Mouse (Mus musculus) lung, embryonic 14.5 days (tissue): Measurements from ENCODE around the gene 4833439L19Rik. TPM values are rescaled to one million over a fixed set of nuclear protein-coding genes. Genes with fewer than 3 reads are reported as not detected.
"Not testable (repeated sequence)": the region's sequence is repeated elsewhere in the genome, so short reads cannot be mapped to it uniquely, and the experiment has no call there.

Experiments
- ATAC-seq: fragments of 200-750 bp; cut with Nextera tagmentation; 2 replicates; pipeline ENCODE4 v1.8.0; 2017; ENCODE audit warnings: mild to moderate bottlenecking, moderate TSS enrichment, moderate library complexity; ENCODE audit not compliant: insufficient read depth
- DNase-seq: peaks from one replicate; pipeline ENCODE4 v3.0.0-alpha.2; 2015
- H3K27ac ChIP-seq: fragments of 300-500 bp; sonication (generic); 2 replicates; pipeline ENCODE4 v1.5.1; 2014; ENCODE audit warnings: low read depth, mild to moderate bottlenecking, moderate library complexity
- H3K27me3 ChIP-seq: fragments of 300-500 bp; sonication (generic); 2 replicates; pipeline ENCODE4 v1.6.1; 2014; ENCODE audit warnings: low read length, control low read depth; ENCODE audit not compliant: insufficient read depth
- H3K36me3 ChIP-seq: fragments of 300-500 bp; sonication (generic); 2 replicates; pipeline ENCODE4 v1.6.1; 2014; ENCODE audit warnings: control low read depth; ENCODE audit not compliant: insufficient read depth
- H3K4me1 ChIP-seq: fragments of 300-500 bp; sonication (generic); 2 replicates; pipeline ENCODE4 v1.6.1; 2014; ENCODE audit warnings: antibody characterized with exemption, control low read depth; ENCODE audit not compliant: insufficient read depth
- H3K4me2 ChIP-seq: fragments of 300-500 bp; sonication (generic); 2 replicates; pipeline ENCODE4 v1.6.1; 2014; ENCODE audit warnings: mild to moderate bottlenecking
- H3K4me3 ChIP-seq: fragments of 300-500 bp; sonication (generic); 2 replicates; pipeline ENCODE4 v1.5.1; 2014; ENCODE audit warnings: low read depth, low read length
- H3K9ac ChIP-seq: fragments of 300-500 bp; sonication (generic); 2 replicates; pipeline ENCODE4 v1.6.1; 2014
- H3K9me3 ChIP-seq: fragments of 300-500 bp; sonication (generic); 2 replicates; pipeline ENCODE4 v1.6.1; 2016; ENCODE audit warnings: low read depth, low read length, control low read depth
- CTCF ChIP-seq: IDR thresholded peaks from 2 replicates; pipeline ENCODE4 v1.5.1; 2016; ENCODE audit warnings: antibody characterized with exemption, low read depth
- WGBS: fragments of 180-500 bp; shearing (Covaris S2); extraction: QIAGEN DNeasy Blood & Tissue Kit; methylation state at CpG from one replicate; pipeline ENCODE4 v1.1.7; 2014; 5-methylcytosine and 5-hydroxymethylcytosine counted together
- polyA plus RNA-seq: library from polyadenylated mRNA; unstranded; fragments of >200 nt; fragmentation: Nextera tagmentation; extraction: Ambion mirVana; gene quantifications from 2 replicates; pipeline ENCODE4 v1.2.1, GENCODE M21; 2014

The 4833439L19Rik gene
- 137 and 145 TPM in 2 replicates for polyA plus RNA-seq

DNA sequence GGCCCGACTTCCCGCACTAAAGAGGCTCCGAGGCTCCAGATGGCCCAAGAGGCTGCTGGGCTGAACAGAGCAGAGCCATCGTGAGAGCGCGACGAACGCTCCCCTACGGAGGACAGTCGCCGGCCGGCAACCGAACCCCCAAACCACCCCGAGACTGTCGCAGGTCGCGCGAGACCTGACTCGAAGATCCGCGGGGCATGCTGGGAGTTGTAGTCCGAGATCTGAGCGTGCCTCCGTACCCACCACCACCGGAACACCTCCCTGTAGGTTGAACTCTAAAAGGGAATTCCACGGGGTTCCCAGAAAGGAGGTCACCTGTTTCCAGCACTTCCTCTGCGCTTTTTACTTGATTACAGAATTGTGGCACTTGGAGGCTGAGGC lies at the start of gene 4833439L19Rik:
Gene 4833439L19Rik, minus strand, starts transcription at position 235 of the 381 bp plus-strand sequence.
- ATAC-seq: peak; percentile 97
- H3K4me2 ChIP-seq: peak within 1 kb of the TSS; percentile 76
- H3K4me3 ChIP-seq: peak within 1 kb of the TSS; percentile 97
- peak within 1 kb of the TSS; percentile 46; the same call in 1 of the 2 replicates for H3K27ac ChIP-seq
- peak; percentile 98 for DNase-seq
- peak within 1 kb of the TSS; percentile 94 for H3K9ac ChIP-seq
- H3K36me3 ChIP-seq: peaks cover 24% of the 10 kb centered on the region
- no peaks in the 10 kb centered on the region for H3K9me3 ChIP-seq
- H3K4me1 ChIP-seq: 0 out of 2 replicates have a peak, but pooled peaks cover 7% of the 10 kb centered on the region
- H3K27me3 ChIP-seq: no peaks in the 10 kb centered on the region
- no peak for TF ChIP-seq CTCF
- under 1% methylated on average over 27 of the region's 27 CpGs for WGBS

DNA sequence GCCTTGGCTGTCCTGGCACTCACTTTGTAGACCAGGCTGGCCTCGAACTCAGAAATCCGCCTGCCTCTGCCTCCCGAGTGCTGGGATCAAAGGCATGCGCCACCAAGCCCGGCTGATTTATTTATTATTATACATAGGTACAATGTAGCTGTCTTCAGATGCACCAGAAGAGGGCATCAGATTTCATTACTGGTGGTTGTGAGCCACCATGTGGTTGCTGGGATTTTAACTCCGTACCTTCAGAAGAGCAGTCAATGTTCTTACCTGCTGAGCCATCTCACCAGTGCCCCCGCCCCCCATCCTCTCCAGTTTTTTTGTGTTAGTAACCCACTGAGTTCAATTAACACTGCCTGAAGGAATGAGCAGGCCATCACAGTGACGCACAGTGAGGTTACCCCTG lies 47.9 kb upstream of the 4833439L19Rik start:
- not testable (repeated sequence) for H3K9ac ChIP-seq, H3K4me2 ChIP-seq, DNase-seq, ATAC-seq, H3K36me3 ChIP-seq, H3K4me3 ChIP-seq, H3K27me3 ChIP-seq, H3K27ac ChIP-seq, H3K4me1 ChIP-seq, H3K9me3 ChIP-seq
- whole genome bisulfite sequencing: 84% methylated on average over 8 of the region's 8 CpGs

DNA sequence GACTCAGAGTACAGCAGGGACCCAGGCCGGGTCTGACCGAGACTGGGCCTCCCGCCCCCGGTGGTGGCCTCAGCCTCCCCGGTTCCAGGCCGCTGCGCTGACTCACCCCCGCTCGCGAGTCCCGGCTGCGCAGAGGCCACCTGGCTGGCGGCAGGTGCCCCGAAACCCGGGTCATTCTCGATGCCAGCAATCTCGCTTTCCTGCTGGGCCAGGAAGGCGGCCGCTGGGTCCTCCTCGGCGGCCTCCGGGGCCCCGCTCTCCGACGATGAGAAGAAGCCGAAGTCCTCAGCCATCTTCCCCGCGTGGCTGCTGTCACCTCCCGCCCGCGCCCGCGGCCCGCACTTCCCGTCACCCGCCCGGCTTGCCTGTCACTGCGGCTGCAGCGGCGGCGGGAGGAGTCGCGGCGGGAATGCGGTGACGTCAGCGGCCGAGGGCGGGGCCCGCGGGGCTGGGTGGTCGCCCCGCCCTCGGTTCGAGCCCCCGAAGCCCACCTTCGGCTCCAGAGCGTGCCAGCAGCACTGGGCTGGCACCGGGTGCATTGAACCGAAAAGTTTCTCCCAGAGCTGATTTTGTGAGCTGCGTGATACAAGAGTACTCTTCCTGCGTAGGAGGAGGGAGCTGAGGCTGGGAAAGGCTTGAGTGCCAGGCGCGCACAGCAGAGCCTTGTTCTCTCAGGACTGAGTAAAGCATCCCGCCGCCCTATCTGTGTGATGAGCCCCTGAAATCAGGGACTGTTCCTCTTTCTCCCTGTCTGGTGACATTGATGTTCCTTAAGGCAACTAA lies 45.9 kb upstream of the 4833439L19Rik start, which contains the start of gene Cltb:
Gene Cltb, minus strand, starts transcription at position 373 of the 783 bp plus-strand sequence.
- Histone ChIP-seq H3K4me3 (peak within 1 kb of the TSS; percentile 73), H3K4me2 (peak within 1 kb of the TSS; percentile 98), H3K9ac (peak within 1 kb of the TSS; percentile 74), H3K27me3 (no peaks in the 10 kb centered on the region), H3K4me1 (no peaks in the 10 kb centered on the region), H3K36me3 (no peaks in the 10 kb centered on the region), H3K9me3 (no peaks in the 10 kb centered on the region), H3K27ac (peak within 1 kb of the TSS; percentile 69)
- TF ChIP-seq CTCF: no peak
- ATAC-seq: peak; percentile 80
- WGBS: under 1% methylated on average over 66 of the region's 66 CpGs
- peak; percentile 92 for DNase-seq

DNA sequence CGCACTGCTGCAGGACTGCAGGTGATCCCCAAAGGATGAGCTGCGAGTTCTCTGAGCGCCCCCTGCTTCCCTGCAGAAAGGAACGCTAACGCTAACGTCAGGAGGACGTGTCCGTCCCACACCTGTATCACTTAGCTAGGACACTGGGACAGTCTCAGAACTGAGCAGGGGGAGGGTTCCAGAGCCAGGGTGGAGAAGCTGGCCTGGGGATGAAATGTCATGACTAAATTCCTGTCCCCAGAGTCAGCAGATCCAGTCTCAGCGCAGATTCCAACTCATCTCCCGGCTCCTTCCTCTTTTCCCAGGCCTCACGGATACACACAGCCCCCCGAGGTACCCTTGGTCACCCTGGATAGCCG lies 45.4 kb upstream of the 4833439L19Rik start:
- ATAC-seq: peak; percentile 21

DNA sequence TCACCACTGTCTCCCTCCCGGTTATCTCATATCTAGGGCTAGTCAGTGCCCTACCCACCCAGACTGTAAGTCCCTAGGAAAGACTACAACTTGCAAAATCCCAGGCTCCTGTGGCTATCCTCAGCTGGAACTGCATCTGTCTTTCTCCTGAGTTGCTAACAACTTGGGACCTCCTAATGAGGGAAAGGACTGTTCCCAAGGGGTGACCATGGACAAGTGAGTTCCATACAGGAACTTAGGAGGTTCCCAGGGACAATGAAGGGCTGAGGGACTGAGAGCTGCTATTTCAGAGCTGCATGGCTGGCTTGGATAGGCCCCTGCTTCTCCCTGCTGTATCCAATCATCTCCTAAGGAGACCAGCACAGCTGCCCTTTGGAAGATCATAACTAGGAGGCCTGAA lies 44.1 kb upstream of the 4833439L19Rik start:
- no peak for ATAC-seq
- H3K4me2 ChIP-seq: 0 out of 2 replicates have a peak overlapping the region, but pooled peaks have one; percentile 1

More for the DNA sequence above, 45.4 kb upstream of the 4833439L19Rik start:
- peak overlapping the region; percentile 73 for H3K4me3 ChIP-seq
- H3K4me2 ChIP-seq: peak overlapping the region; percentile 98
- 10% methylated on average over 13 of the region's 13 CpGs for WGBS
- H3K27ac ChIP-seq: peak overlapping the region; percentile 69
- H3K27me3 ChIP-seq: no peaks in the 10 kb centered on the region
- no peak for DNase-seq
- no peaks in the 10 kb centered on the region for H3K4me1 ChIP-seq
- H3K36me3 ChIP-seq: no peaks in the 10 kb centered on the region
- H3K9ac ChIP-seq: peak overlapping the region; percentile 74
- no peak for TF ChIP-seq CTCF
- H3K9me3 ChIP-seq: no peaks in the 10 kb centered on the region

DNA sequence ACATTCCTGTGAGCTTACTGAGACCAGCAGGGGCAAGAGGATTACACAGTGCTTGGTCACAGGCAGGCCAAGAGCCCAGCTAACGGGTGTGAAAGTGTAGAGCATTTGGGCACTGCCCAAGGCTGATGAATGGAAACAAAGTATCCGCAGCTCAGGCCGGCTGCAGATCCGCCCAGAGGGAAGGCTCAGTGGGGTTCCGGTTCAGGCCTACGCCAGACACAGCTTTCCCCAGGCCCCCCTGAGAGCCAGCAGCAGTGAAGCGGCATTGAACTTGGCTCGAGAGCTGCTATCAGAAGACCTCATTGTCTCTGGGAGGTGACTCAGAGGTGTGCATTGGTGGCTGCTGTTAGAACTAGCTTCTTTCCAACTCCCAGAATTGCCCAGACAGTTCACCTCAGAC lies 43.4 kb upstream of the 4833439L19Rik start:
- no peak overlapping the region for H3K27ac ChIP-seq
- H3K9ac ChIP-seq: peak overlapping the region; percentile 34
- WGBS: 29% methylated on average over 8 of the region's 8 CpGs
- 0 out of 2 replicates have a peak, but pooled peaks cover 3% of the 10 kb centered on the region for H3K36me3 ChIP-seq
- H3K27me3 ChIP-seq: no peaks in the 10 kb centered on the region
- DNase-seq (no peak), ATAC-seq (no peak)
- H3K4me3 ChIP-seq: no peak overlapping the region
- no peaks in the 10 kb centered on the region for H3K9me3 ChIP-seq
- no peaks in the 10 kb centered on the region for H3K4me1 ChIP-seq
- TF ChIP-seq CTCF: no peak
- 0 out of 2 replicates have a peak overlapping the region, but pooled peaks have one; percentile 4 for H3K4me2 ChIP-seq

More for the DNA sequence above, 44.1 kb upstream of the 4833439L19Rik start:
- H3K27me3 ChIP-seq: no peaks in the 10 kb centered on the region
- H3K4me1 ChIP-seq: no peaks in the 10 kb centered on the region
- DNase-seq: no peak
- no peak overlapping the region for H3K4me3 ChIP-seq
- 44% methylated on average over 1 of the region's 1 CpGs for WGBS
- H3K27ac ChIP-seq: no peak overlapping the region
- H3K9ac ChIP-seq: no peak overlapping the region
- no peak for TF ChIP-seq CTCF
- H3K36me3 ChIP-seq: 0 out of 2 replicates have a peak, but pooled peaks cover 3% of the 10 kb centered on the region
- H3K9me3 ChIP-seq: no peaks in the 10 kb centered on the region

DNA sequence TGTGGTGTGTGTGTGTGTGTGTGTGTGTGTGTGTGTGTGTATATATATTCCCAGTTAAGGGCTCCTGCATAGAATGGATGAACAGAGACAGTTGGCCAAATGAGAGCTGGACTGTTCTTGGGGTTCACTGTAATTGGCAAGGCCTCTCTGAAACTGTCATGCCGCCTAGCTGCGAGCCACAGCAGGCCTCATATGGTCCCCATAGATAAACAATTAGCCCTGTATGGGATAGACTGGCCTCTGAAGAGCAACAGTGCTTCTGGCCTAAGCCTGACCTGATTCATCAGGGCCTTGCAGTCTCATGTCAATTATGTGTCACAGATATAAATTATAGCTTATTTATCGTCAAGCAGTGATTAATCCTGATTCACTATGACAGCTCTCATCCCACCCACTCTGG lies 42.8 kb upstream of the 4833439L19Rik start:
- DNase-seq: no peak
- Histone ChIP-seq H3K4me3 (no peak overlapping the region), H3K27ac (no peak overlapping the region)

More for the DNA sequence above, 42.8 kb upstream of the 4833439L19Rik start:
- no peak overlapping the region for H3K4me2 ChIP-seq
- no peak for TF ChIP-seq CTCF
- no peaks in the 10 kb centered on the region for H3K4me1 ChIP-seq
- H3K9ac ChIP-seq: no peak overlapping the region
- H3K36me3 ChIP-seq: 0 out of 2 replicates have a peak, but pooled peaks cover 3% of the 10 kb centered on the region
- H3K9me3 ChIP-seq: no peaks in the 10 kb centered on the region
- WGBS: 64% methylated on average over 3 of the region's 3 CpGs
- no peaks in the 10 kb centered on the region for H3K27me3 ChIP-seq
- no peak for ATAC-seq
